Mouse (Mus musculus): ENCODE data around the gene Pam. TPM values are rescaled to one million over a fixed set of nuclear protein-coding genes. Genes with fewer than 3 reads are reported as not detected.

Pam gene
- polyA plus RNA-seq, 1 experiment from 2014 or later, result 49.8 TPM

- no peak for ATAC-seq
- H3K9me3 ChIP-seq (replicated peaks), result no peaks in the 10 kb centered on the region
Measured at GRCm38 (mm10) chr1:98053447-98053846, 42.0 kb downstream of the Pam start.

GRCm38 (mm10) chr1:98052775-98053174, 42.7 kb downstream of the Pam start:
- 94% methylated on average over 4 of the region's 4 CpGs for WGBS
- Histone ChIP-seq H3K4me1 (peaks cover 37% of the 10 kb centered on the region), H3K4me2 (no peak overlapping the region), H3K9me3 (replicated peaks) (no peaks in the 10 kb centered on the region), H3K27ac (no peak overlapping the region), H3K4me3 (no peak overlapping the region), H3K9ac (no peak overlapping the region), H3K36me3 (ENCODE audit: poor library complexity, severe bottlenecking) (no peaks in the 10 kb centered on the region), H3K27me3 (no peaks in the 10 kb centered on the region)
- no peak for ATAC-seq

More at GRCm38 (mm10) chr1:98053447-98053846, 42.0 kb downstream of the Pam start:
- Histone ChIP-seq H3K4me2 (no peak overlapping the region), H3K4me1 (peaks cover 31% of the 10 kb centered on the region), H3K9ac (no peak overlapping the region), H3K27ac (no peak overlapping the region), H3K27me3 (no peaks in the 10 kb centered on the region), H3K36me3 (ENCODE audit: poor library complexity, severe bottlenecking) (no peaks in the 10 kb centered on the region), H3K4me3 (no peak overlapping the region)
- 76% methylated on average over 2 of the region's 2 CpGs for WGBS

DNA sequence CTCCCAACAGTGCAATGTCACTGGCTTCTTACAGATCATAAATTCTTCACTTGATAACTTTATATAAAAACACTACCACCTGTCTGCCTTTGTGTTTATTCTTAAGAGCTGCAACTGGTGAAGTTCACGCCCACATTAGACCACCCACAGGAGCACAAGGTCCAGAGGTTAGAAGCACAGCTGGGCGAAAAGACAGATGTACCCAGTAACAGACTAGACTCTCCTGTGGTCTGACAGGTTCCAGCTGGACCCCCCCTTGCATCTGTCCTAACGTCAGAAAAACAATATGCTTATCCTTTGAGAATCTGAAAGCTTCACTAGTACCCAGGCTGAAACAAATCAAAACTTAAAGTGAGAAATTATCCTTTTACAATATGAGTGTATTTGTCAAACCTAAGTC, 44.4 kb downstream of the Pam start:
- Histone ChIP-seq H3K27ac (no peak overlapping the region), H3K9ac (no peak overlapping the region), H3K36me3 (ENCODE audit: poor library complexity, severe bottlenecking) (no peaks in the 10 kb centered on the region), H3K4me2 (no peak overlapping the region), H3K27me3 (no peaks in the 10 kb centered on the region), H3K4me3 (no peak overlapping the region), H3K9me3 (replicated peaks) (no peaks in the 10 kb centered on the region), H3K4me1 (peaks cover 38% of the 10 kb centered on the region)
- no peak for ATAC-seq
- WGBS, result 61% methylated on average over 3 of the region's 3 CpGs

DNA sequence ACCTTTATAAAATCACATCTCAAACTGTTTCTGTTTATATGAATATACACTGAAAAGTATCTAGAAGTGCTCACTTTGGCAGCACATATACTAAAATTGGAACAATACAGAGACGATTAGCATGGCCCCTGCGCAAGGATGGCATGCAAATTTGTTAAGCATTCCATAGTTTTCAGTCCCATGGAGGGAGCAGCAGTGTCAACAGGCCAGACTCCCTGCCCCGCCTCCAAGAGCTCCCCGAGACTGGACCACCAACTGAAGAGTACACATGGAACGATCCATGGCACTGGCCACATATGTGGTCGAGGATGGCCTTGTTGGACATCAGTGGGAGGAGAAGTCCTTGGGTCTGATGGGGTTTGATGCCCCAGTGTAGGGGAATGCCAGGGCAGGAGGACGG, 45.7 kb downstream of the Pam start:
- no peaks in the 10 kb centered on the region for H3K36me3 ChIP-seq (ENCODE audit: poor library complexity, severe bottlenecking)
- H3K4me2 ChIP-seq, result no peak overlapping the region
- WGBS, result 83% methylated on average over 7 of the region's 7 CpGs
- no peaks in the 10 kb centered on the region for H3K27me3 ChIP-seq
- H3K4me1 ChIP-seq, result peaks cover 38% of the 10 kb centered on the region
- no peak overlapping the region for H3K27ac ChIP-seq
- ATAC-seq, result no peak
- no peaks in the 10 kb centered on the region for H3K9me3 ChIP-seq (replicated peaks)
- no peak overlapping the region for H3K9ac ChIP-seq
- H3K4me3 ChIP-seq, result no peak overlapping the region

DNA sequence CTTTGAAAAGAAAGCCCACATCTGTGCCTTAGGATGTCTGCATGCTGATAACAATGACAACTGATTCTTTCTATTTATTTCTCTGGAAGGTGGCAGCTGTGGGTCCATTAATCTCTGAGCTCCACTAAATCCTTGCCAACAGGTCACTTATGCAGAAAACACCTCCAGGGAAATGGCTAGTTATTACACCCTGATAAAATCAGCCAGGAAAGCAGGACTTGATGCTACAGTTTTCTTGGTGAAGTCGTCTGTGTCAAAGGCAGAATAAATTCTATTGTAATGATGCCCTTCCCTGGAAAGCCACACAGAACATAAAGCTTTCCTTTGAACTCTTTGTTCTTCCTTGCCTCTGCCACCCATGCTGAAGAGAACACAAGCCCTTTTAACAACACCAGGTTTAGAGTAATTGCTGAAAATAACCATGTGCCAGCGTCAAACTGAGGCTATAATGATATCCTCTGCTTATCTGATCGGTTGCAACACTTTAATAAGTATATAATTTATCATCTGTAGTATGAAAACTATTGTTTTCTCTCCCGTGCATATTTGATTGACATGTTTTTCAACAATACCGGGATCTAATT, 47.1 kb downstream of the Pam start:
- 7% methylated on average over 5 of the region's 5 CpGs for WGBS
- Histone ChIP-seq H3K9me3 (replicated peaks) (no peaks in the 10 kb centered on the region), H3K4me1 (peaks cover 32% of the 10 kb centered on the region), H3K4me2 (no peak overlapping the region; the same call in 1 of the 2 replicates), H3K9ac (no peak overlapping the region), H3K27me3 (no peaks in the 10 kb centered on the region), H3K4me3 (no peak overlapping the region), H3K36me3 (ENCODE audit: poor library complexity, severe bottlenecking) (no peaks in the 10 kb centered on the region), H3K27ac (peak overlapping the region; percentile 63; the same call in 1 of the 2 replicates)
- ATAC-seq, result peak; percentile 57

DNA sequence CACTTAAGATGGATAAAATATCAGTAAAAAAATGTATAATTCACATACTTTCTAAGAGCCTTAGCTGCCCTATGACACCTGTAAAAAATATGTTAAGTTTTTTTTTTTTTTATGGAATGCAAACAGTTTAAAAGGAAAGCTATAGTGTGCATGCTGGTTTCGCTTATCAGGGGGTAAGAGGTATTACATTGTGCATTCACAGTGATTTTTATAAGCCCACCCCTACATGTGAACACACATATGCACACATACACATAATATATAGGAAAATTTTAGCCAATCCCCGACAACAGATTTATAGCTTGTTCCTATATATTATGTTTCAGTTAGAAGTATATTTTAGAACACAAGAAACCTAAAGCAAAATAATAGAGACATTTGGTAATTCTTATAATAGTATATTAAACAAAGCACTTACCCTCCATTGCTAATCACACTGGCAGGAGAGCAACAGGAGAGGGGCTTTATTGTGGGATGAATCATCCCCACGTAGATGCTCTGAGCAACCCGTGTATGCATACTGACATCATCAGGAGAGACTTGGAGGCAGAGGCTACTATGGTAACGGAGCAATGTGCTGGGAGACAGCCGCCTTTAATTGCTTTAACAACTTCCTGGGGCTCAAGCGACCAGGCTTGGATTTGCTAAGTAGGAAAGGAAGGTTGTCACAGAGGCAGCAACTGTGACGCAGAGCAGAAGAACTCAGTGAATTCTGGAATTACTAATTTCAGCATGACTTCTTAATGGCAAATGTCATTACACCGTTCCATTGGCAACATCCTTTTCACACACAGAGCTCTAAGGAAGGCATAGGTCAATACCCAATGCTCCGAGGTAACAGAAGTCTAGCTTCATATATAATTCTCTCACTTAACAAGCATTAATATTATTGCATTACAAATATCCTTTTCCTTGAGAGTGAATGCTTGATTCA, 47.9 kb downstream of the Pam start:
- ATAC-seq, result peak; percentile 93
- H3K4me1 ChIP-seq, result peaks cover 38% of the 10 kb centered on the region
- peak overlapping the region; percentile 35 for H3K4me2 ChIP-seq
- no peaks in the 10 kb centered on the region for H3K27me3 ChIP-seq
- 19% methylated on average over 10 of the region's 10 CpGs for WGBS
- no peaks in the 10 kb centered on the region for H3K9me3 ChIP-seq (replicated peaks)
- H3K27ac ChIP-seq, result peak overlapping the region; percentile 63
- H3K9ac ChIP-seq, result no peak overlapping the region
- H3K4me3 ChIP-seq, result no peak overlapping the region
- H3K36me3 ChIP-seq (ENCODE audit: poor library complexity, severe bottlenecking), result no peaks in the 10 kb centered on the region

- Histone ChIP-seq H3K9me3 (replicated peaks) (no peaks in the 10 kb centered on the region), H3K9ac (no peak overlapping the region), H3K4me2 (no peak overlapping the region), H3K4me1 (peaks cover 20% of the 10 kb centered on the region), H3K27ac (no peak overlapping the region), H3K27me3 (no peaks in the 10 kb centered on the region), H3K4me3 (no peak overlapping the region), H3K36me3 (ENCODE audit: poor library complexity, severe bottlenecking) (no peaks in the 10 kb centered on the region)
- ATAC-seq, result peak; percentile 65
- 2% methylated on average over 2 of the region's 2 CpGs for WGBS
Measured at GRCm38 (mm10) chr1:98042425-98042824, 53.0 kb downstream of the Pam start.

DNA sequence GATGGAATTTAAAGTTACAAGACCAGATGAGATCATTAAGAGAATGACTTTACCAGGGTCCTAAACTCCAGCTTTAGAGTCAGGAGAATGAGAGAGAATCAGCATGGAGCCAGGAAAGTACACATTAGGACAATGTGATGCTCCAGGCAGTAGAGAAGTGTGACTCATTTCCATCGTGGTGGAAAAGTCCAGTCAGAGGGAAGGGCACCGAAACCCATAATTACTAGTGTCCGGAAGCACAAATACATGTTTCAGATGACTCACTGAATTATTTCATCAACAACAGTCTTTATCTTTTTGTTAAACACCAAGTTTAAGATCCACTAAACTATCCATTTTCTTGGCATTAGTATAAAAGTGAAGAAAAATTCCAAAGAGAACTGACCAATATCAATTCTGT, 57.2 kb downstream of the Pam start:
- no peak overlapping the region for H3K4me3 ChIP-seq
- no peak overlapping the region for H3K27ac ChIP-seq
- no peak for ATAC-seq
- H3K4me1 ChIP-seq, result peaks cover 13% of the 10 kb centered on the region
- no peaks in the 10 kb centered on the region for H3K36me3 ChIP-seq (ENCODE audit: poor library complexity, severe bottlenecking)
- H3K4me2 ChIP-seq, result no peak overlapping the region
- H3K9me3 ChIP-seq (replicated peaks), result no peaks in the 10 kb centered on the region
- WGBS, result 80% methylated on average over 3 of the region's 3 CpGs
- H3K9ac ChIP-seq, result no peak overlapping the region
- no peaks in the 10 kb centered on the region for H3K27me3 ChIP-seq

DNA sequence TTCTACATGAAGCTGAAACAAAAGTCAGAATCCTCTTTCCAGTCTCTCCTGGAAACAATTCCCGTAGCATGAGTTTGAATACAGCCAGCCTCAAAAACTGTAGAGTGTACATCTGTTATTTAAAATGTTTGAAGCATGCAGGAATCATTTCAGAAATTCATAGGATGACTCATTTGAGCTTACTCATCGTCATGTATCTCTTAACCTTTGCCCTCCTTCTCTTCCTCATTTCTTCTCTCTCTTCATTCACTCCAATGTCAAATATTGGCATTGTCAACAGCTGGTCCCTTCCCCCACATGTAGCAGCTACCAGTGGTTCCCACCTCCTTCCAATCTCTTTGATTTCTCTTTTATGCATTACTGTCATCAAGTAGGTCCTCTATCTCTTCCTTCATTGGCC, 59.7 kb downstream of the Pam start:
- Histone ChIP-seq H3K4me2 (no peak overlapping the region), H3K27ac (no peak overlapping the region), H3K4me3 (no peak overlapping the region), H3K9ac (no peak overlapping the region), H3K4me1 (no peaks in the 10 kb centered on the region), H3K36me3 (ENCODE audit: poor library complexity, severe bottlenecking) (no peaks in the 10 kb centered on the region), H3K27me3 (no peaks in the 10 kb centered on the region), H3K9me3 (replicated peaks) (no peaks in the 10 kb centered on the region)
- no peak for ATAC-seq
- WGBS, result 94% methylated on average over 2 of the region's 2 CpGs

GRCm38 (mm10) chr1:98031802-98032201, 63.6 kb downstream of the Pam start:
- peak; percentile 91 for ATAC-seq
- no peaks in the 10 kb centered on the region for H3K4me1 ChIP-seq
- H3K4me3 ChIP-seq, result no peak overlapping the region
- H3K27ac ChIP-seq, result no peak overlapping the region
- no peaks in the 10 kb centered on the region for H3K36me3 ChIP-seq (ENCODE audit: poor library complexity, severe bottlenecking)
- H3K4me2 ChIP-seq, result no peak overlapping the region
- no peaks in the 10 kb centered on the region for H3K9me3 ChIP-seq (replicated peaks)
- H3K9ac ChIP-seq, result no peak overlapping the region
- no peaks in the 10 kb centered on the region for H3K27me3 ChIP-seq
- WGBS, result 72% methylated on average over 8 of the region's 8 CpGs

- Histone ChIP-seq H3K4me3 (no peak overlapping the region), H3K4me1 (no peaks in the 10 kb centered on the region), H3K9me3 (replicated peaks) (no peaks in the 10 kb centered on the region), H3K36me3 (ENCODE audit: poor library complexity, severe bottlenecking) (no peaks in the 10 kb centered on the region), H3K27me3 (no peaks in the 10 kb centered on the region), H3K9ac (no peak overlapping the region), H3K27ac (no peak overlapping the region), H3K4me2 (no peak overlapping the region)
- WGBS, result 90% methylated on average over 5 of the region's 5 CpGs
- no peak for ATAC-seq
Measured at GRCm38 (mm10) chr1:98029025-98029424, 66.4 kb downstream of the Pam start.

DNA sequence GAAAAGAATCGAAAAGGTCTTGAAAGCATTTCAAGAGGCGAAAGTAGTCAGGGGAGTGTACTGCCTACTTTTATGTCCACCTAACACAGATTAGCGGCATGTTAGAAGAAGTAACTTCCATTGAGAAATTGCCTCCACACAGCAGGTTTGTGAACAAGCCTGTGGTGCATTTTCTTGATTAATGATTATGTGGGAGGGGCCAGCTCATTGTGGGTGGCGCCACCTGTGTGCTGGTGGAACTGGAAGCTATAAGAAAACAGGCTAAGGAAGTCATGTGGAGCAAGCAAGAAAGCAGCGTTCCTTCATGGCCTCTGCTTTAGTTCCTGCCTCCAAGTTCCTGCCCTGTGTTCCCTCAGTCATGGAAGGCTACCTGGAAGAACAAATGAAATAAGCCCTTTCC, 67.0 kb downstream of the Pam start:
- H3K9me3 ChIP-seq (replicated peaks), result no peaks in the 10 kb centered on the region
- no peak overlapping the region for H3K27ac ChIP-seq
- H3K36me3 ChIP-seq (ENCODE audit: poor library complexity, severe bottlenecking), result no peaks in the 10 kb centered on the region
- no peaks in the 10 kb centered on the region for H3K27me3 ChIP-seq
- no peak overlapping the region for H3K9ac ChIP-seq
- H3K4me2 ChIP-seq, result no peak overlapping the region
- H3K4me1 ChIP-seq, result no peaks in the 10 kb centered on the region
- ATAC-seq, result no peak
- no peak overlapping the region for H3K4me3 ChIP-seq
- WGBS, result 92% methylated on average over 5 of the region's 5 CpGs
